Mouse (Mus musculus) lung, adult 2 months (tissue): ENCODE measurements around the gene Hoxd10.

Experiments
- CTCF ChIP-seq: fragments of 200-500 bp; IDR thresholded peaks from 2 replicates; pipeline ENCODE4 v1.5.1; 2011; ENCODE audit warnings: mild to moderate bottlenecking, low read length, control low read depth; ENCODE audit not compliant: insufficient read depth
- POLR2A ChIP-seq: fragments of 200-500 bp; IDR thresholded peaks from 2 replicates; pipeline ENCODE4 v1.6.1; 2011; ENCODE audit warnings: low read depth, mild to moderate bottlenecking, control low read depth, low read length, borderline replicate concordance; ENCODE audit errors: extremely low read depth

GRCm38 (mm10) chr2:74714881-74715280 is 23.2 kb downstream of the Hoxd10 start:
- TF ChIP-seq POLR2A: no peak
- TF ChIP-seq CTCF: no peak
